Mouse (Mus musculus): Measurements from ENCODE around the gene Prn. TPM values are rescaled to one million over a fixed set of nuclear protein-coding genes. Genes with fewer than 3 reads are reported as not detected.

Prn gene
- 0.06 TPM in 1 of 2 replicates, not detected in the other for polyA plus RNA-seq (2012; rRNA removed)

- H3K27me3 ChIP-seq (ENCODE audit: control insufficient read depth, insufficient read depth, low read length), result no peaks in the 10 kb centered on the region
- H3K36me3 ChIP-seq (ENCODE audit: control insufficient read depth, insufficient read depth, low read length), result no peaks in the 10 kb centered on the region
- no peaks in the 10 kb centered on the region; the same call in 1 of the 2 replicates for H3K4me1 ChIP-seq (ENCODE audit: control insufficient read depth, insufficient read depth, low read length)
- TF ChIP-seq POLR2A (IDR thresholded peaks at IDR 0.05; ENCODE audit: control insufficient read depth, low read depth, low read length), result peak; percentile 84
- no peak for TF ChIP-seq CTCF (IDR thresholded peaks at IDR 0.05; ENCODE audit: control insufficient read depth, insufficient read depth, insufficient replicate concordance, low read depth, low read length)
- peak within 1 kb of the TSS; percentile 83 for H3K27ac ChIP-seq (ENCODE audit: control insufficient read depth, insufficient read depth, low read depth, low read length)
- peak within 1 kb of the TSS; percentile 91 for H3K4me3 ChIP-seq (ENCODE audit: control insufficient read depth, low read depth, low read length)
Observed at GRCm38 (mm10) chr2:131909683-131910572, at the start of gene Prn, which contains the start of gene Prnp. TSS of gene Prn (plus strand) at chr2:131909957. TSS of gene Prnp (plus strand) at chr2:131909928.

- no peak overlapping the region for H3K4me3 ChIP-seq (ENCODE audit: control insufficient read depth, low read depth, low read length)
- no peaks in the 10 kb centered on the region for H3K36me3 ChIP-seq (ENCODE audit: control insufficient read depth, insufficient read depth, low read length)
- no peaks in the 10 kb centered on the region for H3K27me3 ChIP-seq (ENCODE audit: control insufficient read depth, insufficient read depth, low read length)
- TF ChIP-seq CTCF (IDR thresholded peaks at IDR 0.05; ENCODE audit: control insufficient read depth, insufficient read depth, insufficient replicate concordance, low read depth, low read length) (no peak), POLR2A (IDR thresholded peaks at IDR 0.05; ENCODE audit: control insufficient read depth, low read depth, low read length) (no peak)
- H3K4me1 ChIP-seq (ENCODE audit: control insufficient read depth, insufficient read depth, low read length), result no peaks in the 10 kb centered on the region
- no peak overlapping the region for H3K27ac ChIP-seq (ENCODE audit: control insufficient read depth, insufficient read depth, low read depth, low read length)
Observed at GRCm38 (mm10) chr2:131862617-131863275, 47.0 kb upstream of the Prn start.

GRCm38 (mm10) chr2:131863472-131863871 lies 46.3 kb upstream of the Prn start:
- Histone ChIP-seq H3K27me3 (ENCODE audit: control insufficient read depth, insufficient read depth, low read length) (no peaks in the 10 kb centered on the region), H3K36me3 (ENCODE audit: control insufficient read depth, insufficient read depth, low read length) (no peaks in the 10 kb centered on the region), H3K27ac (ENCODE audit: control insufficient read depth, insufficient read depth, low read depth, low read length) (no peak overlapping the region), H3K4me1 (ENCODE audit: control insufficient read depth, insufficient read depth, low read length) (no peaks in the 10 kb centered on the region), H3K4me3 (ENCODE audit: control insufficient read depth, low read depth, low read length) (no peak overlapping the region)
- TF ChIP-seq CTCF (IDR thresholded peaks at IDR 0.05; ENCODE audit: control insufficient read depth, insufficient read depth, insufficient replicate concordance, low read depth, low read length) (no peak), POLR2A (IDR thresholded peaks at IDR 0.05; ENCODE audit: control insufficient read depth, low read depth, low read length) (no peak)

GRCm38 (mm10) chr2:131864262-131864796 lies 45.4 kb upstream of the Prn start:
- no peaks in the 10 kb centered on the region for H3K4me1 ChIP-seq (ENCODE audit: control insufficient read depth, insufficient read depth, low read length)
- H3K4me3 ChIP-seq (ENCODE audit: control insufficient read depth, low read depth, low read length), result no peak overlapping the region
- TF ChIP-seq CTCF (IDR thresholded peaks at IDR 0.05; ENCODE audit: control insufficient read depth, insufficient read depth, insufficient replicate concordance, low read depth, low read length) (no peak), POLR2A (IDR thresholded peaks at IDR 0.05; ENCODE audit: control insufficient read depth, low read depth, low read length) (no peak)
- no peaks in the 10 kb centered on the region for H3K27me3 ChIP-seq (ENCODE audit: control insufficient read depth, insufficient read depth, low read length)
- no peaks in the 10 kb centered on the region for H3K36me3 ChIP-seq (ENCODE audit: control insufficient read depth, insufficient read depth, low read length)
- no peak overlapping the region for H3K27ac ChIP-seq (ENCODE audit: control insufficient read depth, insufficient read depth, low read depth, low read length)

DNA sequence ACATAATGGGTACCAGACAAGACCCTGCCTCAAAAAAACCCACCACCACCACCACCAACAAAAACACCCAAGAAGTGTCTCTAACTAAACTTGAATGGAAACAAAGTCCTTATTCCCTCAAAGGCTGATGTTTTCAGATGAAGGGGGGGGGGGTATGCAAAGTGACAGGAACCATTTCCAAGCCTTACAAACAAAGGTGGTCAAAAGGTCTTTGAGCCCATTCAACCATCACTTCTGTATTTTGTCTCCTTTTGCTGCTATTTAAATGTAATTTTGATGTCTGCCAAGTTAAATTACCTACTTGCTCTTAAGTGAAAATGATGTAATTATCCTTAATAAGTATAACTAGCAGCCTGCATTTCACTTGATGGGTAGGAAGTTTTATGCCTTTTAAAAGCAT lies 43.1 kb upstream of the Prn start:
- H3K27me3 ChIP-seq (ENCODE audit: control insufficient read depth, insufficient read depth, low read length), result no peaks in the 10 kb centered on the region
- H3K27ac ChIP-seq (ENCODE audit: control insufficient read depth, insufficient read depth, low read depth, low read length), result no peak overlapping the region
- TF ChIP-seq CTCF (IDR thresholded peaks at IDR 0.05; ENCODE audit: control insufficient read depth, insufficient read depth, insufficient replicate concordance, low read depth, low read length), result no peak
- no peak for TF ChIP-seq POLR2A (IDR thresholded peaks at IDR 0.05; ENCODE audit: control insufficient read depth, low read depth, low read length)
- no peaks in the 10 kb centered on the region for H3K36me3 ChIP-seq (ENCODE audit: control insufficient read depth, insufficient read depth, low read length)
- no peak overlapping the region for H3K4me3 ChIP-seq (ENCODE audit: control insufficient read depth, low read depth, low read length)
- no peaks in the 10 kb centered on the region for H3K4me1 ChIP-seq (ENCODE audit: control insufficient read depth, insufficient read depth, low read length)

DNA sequence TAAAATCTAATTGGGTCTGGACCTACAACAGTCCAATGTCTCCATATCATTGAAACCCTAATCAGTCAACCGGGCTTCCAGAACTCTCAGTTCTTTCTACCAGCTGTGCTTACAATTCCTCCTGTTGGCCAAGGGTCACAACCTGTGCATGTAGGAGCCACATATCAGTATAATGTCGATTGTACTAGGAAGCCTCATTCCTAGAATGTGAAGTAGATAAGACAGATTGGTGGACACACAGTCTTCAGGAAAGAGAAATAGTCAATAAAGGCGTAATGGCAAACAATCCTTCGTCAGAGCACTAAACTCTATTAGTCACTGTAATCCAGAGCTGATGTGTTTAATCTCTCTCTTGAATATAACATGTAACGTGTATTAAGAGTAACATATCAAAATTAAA lies 40.8 kb upstream of the Prn start:
- no peaks in the 10 kb centered on the region for H3K4me1 ChIP-seq (ENCODE audit: control insufficient read depth, insufficient read depth, low read length)
- H3K27ac ChIP-seq (ENCODE audit: control insufficient read depth, insufficient read depth, low read depth, low read length), result no peak overlapping the region
- no peaks in the 10 kb centered on the region for H3K27me3 ChIP-seq (ENCODE audit: control insufficient read depth, insufficient read depth, low read length)
- H3K36me3 ChIP-seq (ENCODE audit: control insufficient read depth, insufficient read depth, low read length), result no peaks in the 10 kb centered on the region
- H3K4me3 ChIP-seq (ENCODE audit: control insufficient read depth, low read depth, low read length), result no peak overlapping the region
- no peak for TF ChIP-seq POLR2A (IDR thresholded peaks at IDR 0.05; ENCODE audit: control insufficient read depth, low read depth, low read length)
- no peak for TF ChIP-seq CTCF (IDR thresholded peaks at IDR 0.05; ENCODE audit: control insufficient read depth, insufficient read depth, insufficient replicate concordance, low read depth, low read length)

DNA sequence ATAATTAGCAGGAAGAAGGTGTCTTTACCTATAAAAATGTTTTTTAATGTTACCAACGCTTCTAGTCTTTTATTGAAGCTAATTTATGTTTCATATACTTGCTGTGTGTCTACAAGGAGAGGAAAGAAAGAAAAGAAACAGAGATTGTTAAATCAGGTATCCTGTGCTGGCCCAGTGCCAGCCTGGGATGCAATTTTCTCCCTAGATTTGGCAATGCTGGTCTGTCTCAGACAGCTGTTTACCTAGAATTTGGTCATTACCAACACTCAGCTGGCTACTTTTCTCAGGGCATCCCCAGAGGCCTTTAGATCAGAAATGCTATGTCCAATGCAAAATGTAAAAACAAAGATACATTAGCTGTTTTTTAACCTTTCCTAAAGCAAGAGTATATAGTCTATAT lies 36.4 kb upstream of the Prn start:
- no peak for TF ChIP-seq CTCF (IDR thresholded peaks at IDR 0.05; ENCODE audit: control insufficient read depth, insufficient read depth, insufficient replicate concordance, low read depth, low read length)
- TF ChIP-seq POLR2A (IDR thresholded peaks at IDR 0.05; ENCODE audit: control insufficient read depth, low read depth, low read length), result no peak
- H3K4me3 ChIP-seq (ENCODE audit: control insufficient read depth, low read depth, low read length), result no peak overlapping the region
- H3K4me1 ChIP-seq (ENCODE audit: control insufficient read depth, insufficient read depth, low read length), result peaks cover 2% of the 10 kb centered on the region; the same call in 1 of the 2 replicates

More for the DNA sequence above, 36.4 kb upstream of the Prn start:
- H3K27ac ChIP-seq (ENCODE audit: control insufficient read depth, insufficient read depth, low read depth, low read length), result no peak overlapping the region
- no peaks in the 10 kb centered on the region for H3K27me3 ChIP-seq (ENCODE audit: control insufficient read depth, insufficient read depth, low read length)
- no peaks in the 10 kb centered on the region for H3K36me3 ChIP-seq (ENCODE audit: control insufficient read depth, insufficient read depth, low read length)
